Mouse (Mus musculus) CH12.LX (cell line): ENCODE results near the gene Itga6. TPM values are rescaled to one million over a fixed set of nuclear protein-coding genes. Genes with fewer than 3 reads are reported as not detected.

Experiments
- DNase-seq: peaks from one replicate; pipeline ENCODE4 v3.0.0-alpha.2; 2013; ENCODE audit errors: extremely low read depth
- H3K27ac ChIP-seq: 2 replicates; pipeline ENCODE4 v1.5.1; 2012; ENCODE audit warnings: low read depth, mild to moderate bottlenecking, control low read depth, moderate library complexity; ENCODE audit not compliant: insufficient read depth
- H3K27me3 ChIP-seq: replicated peaks from 2 replicates; pipeline ENCODE3; 2012; ENCODE audit warnings: inconsistent platforms
- H3K36me3 ChIP-seq, 2 experiments: replicated peaks in 1 of 2; 2 replicates each; pipeline versions ENCODE3 to v1.6.1; 2012; ENCODE audit warnings: inconsistent platforms in 1 of 2, low read length in 1 of 2, mild to moderate bottlenecking in 1 of 2, mixed read lengths in 1 of 2, moderate library complexity in 1 of 2; ENCODE audit not compliant: control insufficient read depth in 1 of 2, insufficient read depth in 1 of 2
- H3K4me1 ChIP-seq, 2 experiments: 2 replicates each; pipeline ENCODE4 v1.6.1; 2012; ENCODE audit warnings: inconsistent platforms in 1 of 2, moderate library complexity in 1 of 2; ENCODE audit not compliant: insufficient read depth in 2 of 2, control insufficient read depth in 1 of 2
- H3K4me2 ChIP-seq: 2 replicates; pipeline ENCODE4 v1.6.1; 2012; ENCODE audit warnings: low read depth, mild to moderate bottlenecking, control low read depth; ENCODE audit not compliant: poor library complexity, insufficient read depth, severe bottlenecking
- H3K4me3 ChIP-seq, 3 experiments: fragments of 150-350 bp in 1 of 3; sonication (generic) in 1 of 3; replicated peaks in 1 of 3; 2 replicates each; pipeline versions ENCODE3 to v1.5.1; 2011 to 2012; ENCODE audit warnings: low read depth in 2 of 3, low read length in 2 of 3, mild to moderate bottlenecking in 2 of 3, moderate library complexity in 2 of 3, control low read depth in 1 of 3, improper control_type of control experiment in 1 of 3, inconsistent platforms in 1 of 3, mixed read lengths in 1 of 3; ENCODE audit not compliant: poor library complexity in 1 of 3
- H3K79me2 ChIP-seq: replicated peaks from 2 replicates; pipeline ENCODE4 v1.6.1; 2012; ENCODE audit warnings: mild to moderate bottlenecking, moderate library complexity; ENCODE audit not compliant: control insufficient read depth, poor library complexity, insufficient read depth, severe bottlenecking; ENCODE audit errors: extremely low read depth
- H3K9ac ChIP-seq: 2 replicates; pipeline ENCODE4 v1.6.1; 2012; ENCODE audit warnings: low read depth, mild to moderate bottlenecking, control low read depth, moderate library complexity; ENCODE audit not compliant: insufficient read depth
- H3K9me3 ChIP-seq: replicated peaks from 2 replicates; pipeline ENCODE3; 2012; ENCODE audit warnings: low read length, inconsistent platforms, mixed read lengths
- CHD2 ChIP-seq: IDR thresholded peaks from 2 replicates; pipeline ENCODE4 v1.6.1; 2011; ENCODE audit warnings: low read length, improper control_type of control experiment
- EP300 ChIP-seq: IDR thresholded peaks from 2 replicates; pipeline ENCODE4 v1.6.1; 2011; ENCODE audit warnings: low read length, improper control_type of control experiment
- GABPA ChIP-seq: IDR thresholded peaks from 2 replicates; pipeline ENCODE4 v1.6.1; 2012; ENCODE audit warnings: low read depth, low read length, improper control_type of control experiment, inconsistent platforms; ENCODE audit not compliant: insufficient replicate concordance
- IRF4 ChIP-seq: IDR thresholded peaks from 2 replicates; pipeline ENCODE4 v1.6.1; 2014; ENCODE audit warnings: low read depth, mild to moderate bottlenecking, inconsistent platforms, low read length, improper control_type of control experiment
- JUN ChIP-seq: IDR thresholded peaks from 2 replicates; pipeline ENCODE4 v1.6.1; 2011; ENCODE audit warnings: low read depth, mild to moderate bottlenecking, low read length, improper control_type of control experiment, moderate library complexity; ENCODE audit not compliant: insufficient read depth
- JUND ChIP-seq: conservative IDR thresholded peaks from 2 replicates; pipeline ENCODE4 v1.6.1; 2011; ENCODE audit warnings: low read depth, low read length, improper control_type of control experiment
- KAT2A ChIP-seq: IDR thresholded peaks from 2 replicates; pipeline ENCODE4 v1.6.1; 2012; ENCODE audit warnings: low read length, improper control_type of control experiment, inconsistent platforms; ENCODE audit not compliant: insufficient replicate concordance
- MEF2A ChIP-seq: IDR thresholded peaks from 2 replicates; pipeline ENCODE4 v1.6.1; 2014; ENCODE audit warnings: low read depth, mild to moderate bottlenecking, inconsistent platforms, low read length, improper control_type of control experiment, borderline replicate concordance
- MXI1 ChIP-seq: IDR thresholded peaks from 2 replicates; pipeline ENCODE4 v1.6.1; 2011; ENCODE audit warnings: mild to moderate bottlenecking, low read depth, low read length, improper control_type of control experiment
- MYC ChIP-seq: IDR thresholded peaks from 2 replicates; pipeline ENCODE4 v1.6.1; 2011; ENCODE audit warnings: low read depth, mild to moderate bottlenecking, improper control_type of control experiment, low read length
- NELFE ChIP-seq: IDR thresholded peaks from 2 replicates; pipeline ENCODE4 v1.6.1; 2011; ENCODE audit warnings: low read depth, low read length, improper control_type of control experiment
- NRF1 ChIP-seq: IDR thresholded peaks from 2 replicates; pipeline ENCODE4 v1.6.1; 2014; ENCODE audit warnings: low read depth, mild to moderate bottlenecking, inconsistent platforms, low read length, improper control_type of control experiment, moderate library complexity
- POLR2A ChIP-seq: IDR thresholded peaks from 2 replicates; pipeline ENCODE4 v1.6.1; 2011; ENCODE audit warnings: low read depth, mild to moderate bottlenecking, improper control_type of control experiment, low read length
- RCOR1 ChIP-seq: conservative IDR thresholded peaks from 2 replicates; pipeline ENCODE4 v1.6.1; 2012; ENCODE audit warnings: low read depth, mild to moderate bottlenecking, inconsistent platforms, low read length, improper control_type of control experiment
- UBTF ChIP-seq: IDR thresholded peaks from 2 replicates; pipeline ENCODE4 v1.6.1; 2012; ENCODE audit warnings: low read depth, mild to moderate bottlenecking, inconsistent platforms, low read length, improper control_type of control experiment, moderate library complexity
- USF2 ChIP-seq: conservative IDR thresholded peaks from 2 replicates; pipeline ENCODE4 v1.6.1; 2011; ENCODE audit warnings: low read depth, low read length, improper control_type of control experiment
- ZKSCAN1 ChIP-seq: IDR thresholded peaks from 2 replicates; pipeline ENCODE4 v1.6.1; 2012; ENCODE audit warnings: low read depth, inconsistent platforms, low read length, improper control_type of control experiment, borderline replicate concordance
- ZMIZ1 ChIP-seq: IDR thresholded peaks from 2 replicates; pipeline ENCODE4 v1.6.1; 2012; ENCODE audit warnings: low read depth, mild to moderate bottlenecking, inconsistent platforms, low read length, improper control_type of control experiment
- dilution Hi-C: fragments of 300-500 bp; cut with MboI; formaldehyde crosslinking; loops from 2 replicates; pipeline ENCODE4 v1.14.3; 2020; ENCODE audit warnings: low sequenced_read_pairs; ENCODE audit not compliant: extremely low pct_unique_long_range_greater_than_20kb, extremely low pct_ligation_motif_present
- in situ Hi-C: fragments of 300-500 bp; cut with MboI; formaldehyde crosslinking; loops from 3 replicates; pipeline ENCODE4 v1.14.3; 2019; ENCODE audit warnings: low sequenced_read_pairs, low pct_ligation_motif_present, low pct_unique_long_range_greater_than_20kb, mixed read lengths
- polyA plus RNA-seq: library from polyadenylated mRNA; unstranded; fragments of >175 nt; gene quantifications from 2 replicates; pipeline ENCODE4 v1.2.1, GENCODE M21; 2012; ENCODE audit warnings: low read depth; ENCODE audit not compliant: insufficient read length
- total RNA-seq, 2 experiments: library from RNA; depleted of rRNA; stranded (reverse); fragments of 300-350 nt in 1 of 2; fragments of >200 nt in 1 of 2; gene quantifications; 2 replicates each; pipeline ENCODE4 v1.2.3; 2012 to 2014

Gene Itga6
- total and polyA plus RNA-seq, 3 experiments, result 6.1 to 13.9 (median 10.9) TPM

- no peak for DNase-seq
- in situ Hi-C loops (no loop called here), dilution Hi-C loops (no loop called here)
- H3K4me3 ChIP-seq, result no peak overlapping the region
- H3K36me3 ChIP-seq, result no peaks in the 10 kb centered on the region
- H3K27me3 ChIP-seq, result no peaks in the 10 kb centered on the region
- peaks cover 2% of the 10 kb centered on the region for H3K9me3 ChIP-seq
- H3K79me2 ChIP-seq, result no peaks in the 10 kb centered on the region
- no peak overlapping the region for H3K27ac ChIP-seq
- TF ChIP-seq CHD2, result no peak
- no peak for TF ChIP-seq NRF1
- H3K4me2 ChIP-seq, result no peak overlapping the region
- H3K4me1 ChIP-seq, result peaks cover 0 to 5% of the 10 kb centered on the region in 2 experiments; a peak in 2 of 4 replicates
- H3K9ac ChIP-seq, result no peak overlapping the region
These were observed 48.7 kb downstream of the Itga6 start for GRCm38 (mm10) chr2:71794139-71794538.

- dilution Hi-C loops (no loop called here), in situ Hi-C loops (no loop called here)
- Histone ChIP-seq H3K4me1 (peaks cover 3 to 8% of the 10 kb centered on the region in 2 experiments; a peak in 3 of 4 replicates), H3K9ac (no peak overlapping the region), H3K36me3 (no peaks in the 10 kb centered on the region), H3K4me3 (no peak overlapping the region), H3K79me2 (no peaks in the 10 kb centered on the region), H3K27ac (no peak overlapping the region), H3K4me2 (no peak overlapping the region), H3K9me3 (peaks cover 2% of the 10 kb centered on the region), H3K27me3 (no peaks in the 10 kb centered on the region)
- no peak for DNase-seq
- TF ChIP-seq POLR2A (no peak), MXI1 (no peak), MEF2A (no peak), MYC (no peak), USF2 (no peak), ZMIZ1 (no peak), ZKSCAN1 (no peak), NELFE (no peak), IRF4 (no peak), UBTF (no peak), EP300 (no peak), KAT2A (no peak), RCOR1 (no peak), JUN (no peak), JUND (no peak), GABPA (no peak)
These were observed 51.4 kb downstream of the Itga6 start for GRCm38 (mm10) chr2:71796787-71797186.
